Mouse (Mus musculus): ENCODE data around the gene St8sia1. TPM values are rescaled to one million over a fixed set of nuclear protein-coding genes. Genes with fewer than 3 reads are reported as not detected.

The St8sia1 gene
- polyA plus RNA-seq, 1 experiment, result not detected

DNA sequence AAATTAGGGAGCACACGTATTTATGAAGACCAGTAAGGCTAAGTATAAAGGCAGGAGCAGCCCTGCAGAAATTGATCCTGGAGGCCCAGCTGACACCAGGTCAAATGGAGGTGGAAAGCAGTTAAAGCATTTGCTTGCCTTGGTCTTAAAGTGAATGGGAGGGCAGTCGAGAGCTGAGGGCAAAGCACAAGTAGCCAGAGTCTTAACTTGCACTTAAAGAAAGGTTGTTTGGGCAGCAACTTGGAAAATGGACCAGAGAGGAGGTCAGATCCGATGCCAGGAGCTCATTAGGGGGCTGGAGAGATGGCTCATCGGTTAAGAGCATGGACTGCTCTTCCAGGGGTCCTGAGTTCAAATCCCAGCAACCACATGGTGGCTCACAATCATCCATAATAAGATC is 70.5 kb downstream of the St8sia1 start:
- no peaks in the 10 kb centered on the region for H3K4me1 ChIP-seq (ENCODE audit: control insufficient read depth, insufficient read depth, low read length)
- no peak overlapping the region for H3K4me3 ChIP-seq (ENCODE audit: insufficient read depth, low read depth, low read length)
- WGBS, result 80% methylated on average over 4 of the region's 4 CpGs
- H3K27ac ChIP-seq (ENCODE audit: insufficient read depth, low read depth, low read length), result no peak overlapping the region
- TF ChIP-seq POLR2A (IDR thresholded peaks at IDR 0.05; ENCODE audit: insufficient read depth, low read depth, low read length), result no peak
- no peak for TF ChIP-seq CTCF (IDR thresholded peaks at IDR 0.05; ENCODE audit: insufficient read depth, low read depth, low read length)

DNA sequence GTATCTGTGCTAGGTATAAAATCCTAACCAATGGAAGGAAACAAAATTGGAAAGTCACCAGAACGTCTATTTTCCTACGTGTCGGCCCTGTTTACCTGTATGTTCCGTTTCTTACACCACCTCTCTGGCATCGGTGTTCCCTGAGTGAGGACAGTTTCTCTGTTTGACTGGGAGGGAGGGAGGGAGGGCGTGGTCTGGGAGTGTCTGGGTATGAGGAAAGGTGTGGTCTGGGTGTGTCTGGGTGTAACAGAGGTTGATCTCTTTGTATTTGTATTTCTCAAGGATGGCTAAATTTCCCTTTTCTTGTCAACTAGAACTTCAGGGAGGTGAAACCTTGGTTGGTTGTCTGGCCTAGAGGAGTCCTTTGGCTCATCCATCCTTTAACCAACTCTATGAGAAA is 73.9 kb downstream of the St8sia1 start:
- WGBS, result 95% methylated on average over 6 of the region's 6 CpGs
- H3K27ac ChIP-seq (ENCODE audit: insufficient read depth, low read depth, low read length), result no peak overlapping the region
- H3K4me1 ChIP-seq (ENCODE audit: control insufficient read depth, insufficient read depth, low read length), result no peaks in the 10 kb centered on the region
- no peak for TF ChIP-seq CTCF (IDR thresholded peaks at IDR 0.05; ENCODE audit: insufficient read depth, low read depth, low read length)
- H3K4me3 ChIP-seq (ENCODE audit: insufficient read depth, low read depth, low read length), result no peak overlapping the region

DNA sequence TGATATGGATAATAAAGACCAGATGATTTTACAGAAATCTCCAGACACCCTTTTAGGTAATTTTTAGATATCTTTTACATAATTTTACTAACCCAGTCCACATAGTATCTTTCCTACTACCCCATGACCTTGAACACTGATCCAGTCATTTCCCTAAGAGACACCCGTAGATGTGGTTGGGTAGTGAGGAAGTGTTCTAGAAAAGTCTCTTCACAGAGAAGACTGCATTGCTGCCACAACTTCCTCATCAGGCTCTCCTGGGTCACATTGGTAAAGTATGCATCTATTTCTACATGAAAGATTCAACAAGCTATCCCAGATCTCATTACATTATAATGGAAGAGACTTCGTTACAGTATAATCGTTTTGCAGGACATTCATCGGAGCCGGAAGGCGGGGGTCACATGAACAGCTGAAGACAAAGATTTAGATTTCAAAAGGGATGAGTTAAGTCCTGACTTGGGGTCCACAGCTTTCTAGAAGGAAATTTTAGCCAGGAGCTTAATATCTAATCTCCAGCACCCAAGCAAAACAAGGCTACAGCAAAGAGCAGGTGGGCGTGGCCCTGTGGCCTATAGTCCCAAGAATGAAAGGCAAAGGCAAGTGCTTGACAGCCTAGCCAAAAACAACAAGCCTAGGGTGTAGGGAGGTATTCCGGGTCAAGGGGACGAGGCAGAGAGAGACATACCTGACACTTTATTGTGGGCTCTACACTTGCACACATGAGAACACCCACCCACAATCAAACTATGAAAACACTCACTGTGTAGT is 75.1 kb downstream of the St8sia1 start:
- H3K27ac ChIP-seq (ENCODE audit: insufficient read depth, low read depth, low read length), result no peak overlapping the region
- WGBS, result 92% methylated on average over 9 of the region's 9 CpGs
- no peak overlapping the region for H3K4me3 ChIP-seq (ENCODE audit: insufficient read depth, low read depth, low read length)
- H3K4me1 ChIP-seq (ENCODE audit: control insufficient read depth, insufficient read depth, low read length), result no peaks in the 10 kb centered on the region
- TF ChIP-seq CTCF (IDR thresholded peaks at IDR 0.05; ENCODE audit: insufficient read depth, low read depth, low read length) (no peak), POLR2A (IDR thresholded peaks at IDR 0.05; ENCODE audit: insufficient read depth, low read depth, low read length) (no peak)

DNA sequence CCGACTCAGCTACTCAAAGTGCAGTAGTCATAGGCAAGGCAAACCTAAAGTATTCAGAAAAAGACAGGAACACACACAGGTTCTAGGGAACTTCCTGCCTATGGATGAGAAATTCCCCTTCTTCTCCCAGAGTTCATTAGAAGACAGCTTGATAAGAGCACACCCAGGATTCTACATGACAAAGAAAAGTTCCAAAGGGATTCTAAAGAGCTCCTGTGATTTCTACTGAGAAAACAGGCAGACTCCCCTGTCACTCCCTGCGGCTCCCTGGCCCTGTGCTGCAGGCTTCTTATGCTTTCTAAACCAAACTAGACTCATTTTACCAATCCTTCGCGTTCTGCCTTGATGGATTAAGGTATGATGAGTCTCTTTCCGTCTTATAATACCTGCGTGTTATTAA is 75.9 kb downstream of the St8sia1 start:
- no peak overlapping the region for H3K4me3 ChIP-seq (ENCODE audit: insufficient read depth, low read depth, low read length)
- TF ChIP-seq POLR2A (IDR thresholded peaks at IDR 0.05; ENCODE audit: insufficient read depth, low read depth, low read length), result no peak
- no peak for TF ChIP-seq CTCF (IDR thresholded peaks at IDR 0.05; ENCODE audit: insufficient read depth, low read depth, low read length)
- no peaks in the 10 kb centered on the region for H3K4me1 ChIP-seq (ENCODE audit: control insufficient read depth, insufficient read depth, low read length)
- 92% methylated on average over 6 of the region's 6 CpGs for WGBS
- no peak overlapping the region for H3K27ac ChIP-seq (ENCODE audit: insufficient read depth, low read depth, low read length)

DNA sequence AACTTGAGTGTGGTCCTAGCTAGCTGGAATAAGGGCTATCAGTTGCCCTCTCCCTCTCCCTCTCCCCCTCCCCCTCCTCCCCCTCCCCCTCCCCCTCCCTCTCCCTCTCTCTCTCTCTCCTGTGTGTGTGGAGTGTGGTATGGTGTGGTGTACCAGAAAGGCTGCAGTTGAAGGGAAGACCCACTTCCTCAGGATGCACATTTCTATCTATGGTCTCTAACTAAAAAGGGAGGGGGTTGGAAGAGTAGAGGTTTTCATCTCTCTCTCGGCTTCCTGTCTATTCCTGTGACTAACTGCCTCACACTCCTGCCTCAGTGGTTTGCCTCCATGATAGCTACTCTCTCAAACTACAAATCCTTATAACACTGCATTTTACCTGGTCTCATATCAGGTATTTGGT is 76.9 kb downstream of the St8sia1 start:
- Histone ChIP-seq H3K27ac (ENCODE audit: insufficient read depth, low read depth, low read length) (no peak overlapping the region), H3K4me3 (ENCODE audit: insufficient read depth, low read depth, low read length) (no peak overlapping the region), H3K4me1 (ENCODE audit: control insufficient read depth, insufficient read depth, low read length) (no peaks in the 10 kb centered on the region; the same call in 1 of the 2 replicates)
- no peak for TF ChIP-seq POLR2A (IDR thresholded peaks at IDR 0.05; ENCODE audit: insufficient read depth, low read depth, low read length)
- no peak for TF ChIP-seq CTCF (IDR thresholded peaks at IDR 0.05; ENCODE audit: insufficient read depth, low read depth, low read length)
- WGBS, result 90% methylated on average over 1 of the region's 1 CpGs

DNA sequence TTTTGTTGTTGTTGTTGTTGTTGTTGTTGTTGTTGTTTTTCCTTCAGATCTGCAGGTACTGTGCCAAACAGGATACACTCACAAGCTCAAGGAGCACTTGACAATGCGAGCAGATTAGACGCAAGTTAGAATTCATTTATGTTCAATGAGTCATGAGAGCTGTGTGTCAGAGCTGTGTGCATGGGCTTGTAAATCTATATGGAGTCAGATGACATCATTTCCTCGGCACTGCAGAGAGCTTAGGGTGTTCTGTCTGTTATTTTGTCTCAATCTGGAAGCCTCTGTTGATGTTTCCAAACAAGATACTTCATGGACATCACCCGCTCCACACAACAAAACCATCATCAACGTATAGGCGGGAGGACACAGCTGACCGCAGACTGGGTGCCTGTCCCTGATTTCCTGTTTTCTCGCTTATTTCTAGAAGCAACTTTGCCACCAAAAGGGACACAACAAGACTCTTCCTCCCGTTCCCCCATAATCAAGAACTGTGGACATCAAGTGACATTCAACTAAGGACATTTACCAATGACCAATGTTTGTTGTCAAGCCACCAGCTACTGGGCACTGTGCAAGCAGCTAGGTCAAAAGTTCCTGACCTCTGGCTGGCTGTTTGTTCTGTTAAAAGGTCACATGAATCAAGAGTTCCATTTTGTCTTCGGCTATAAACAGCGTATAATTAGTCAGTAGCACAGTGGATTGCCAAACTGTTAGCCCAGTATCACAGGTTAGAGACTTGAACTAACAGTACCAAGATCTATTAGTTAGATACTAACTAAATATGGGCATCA is 78.7 kb downstream of the St8sia1 start:
- 91% methylated on average over 11 of the region's 11 CpGs for WGBS
- H3K4me1 ChIP-seq (ENCODE audit: control insufficient read depth, insufficient read depth, low read length), result no peaks in the 10 kb centered on the region; the same call in 1 of the 2 replicates
- TF ChIP-seq CTCF (IDR thresholded peaks at IDR 0.05; ENCODE audit: insufficient read depth, low read depth, low read length), result no peak
- TF ChIP-seq POLR2A (IDR thresholded peaks at IDR 0.05; ENCODE audit: insufficient read depth, low read depth, low read length), result no peak
- H3K4me3 ChIP-seq (ENCODE audit: insufficient read depth, low read depth, low read length), result no peak overlapping the region
- no peak overlapping the region for H3K27ac ChIP-seq (ENCODE audit: insufficient read depth, low read depth, low read length)

DNA sequence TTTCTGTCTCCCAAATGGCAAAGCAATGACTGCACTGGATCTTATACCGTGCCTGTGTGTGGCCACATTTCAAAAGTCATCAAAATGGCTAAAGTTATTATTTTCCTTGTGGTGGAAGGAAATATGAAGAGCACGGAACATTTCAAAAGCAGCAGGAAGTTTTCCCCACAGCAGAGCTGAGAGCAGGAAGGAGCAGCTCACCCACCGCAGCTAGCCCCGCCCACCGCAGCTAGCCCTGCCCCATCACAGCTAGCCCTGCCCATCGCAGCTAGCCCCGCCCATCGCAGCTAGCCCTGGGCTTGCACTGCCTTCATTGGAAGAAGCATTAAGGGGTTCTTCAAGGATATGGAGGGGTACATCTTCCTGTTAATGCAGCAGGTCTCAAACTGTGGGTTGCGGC is 80.1 kb downstream of the St8sia1 start:
- Histone ChIP-seq H3K4me3 (ENCODE audit: insufficient read depth, low read depth, low read length) (no peak overlapping the region), H3K4me1 (ENCODE audit: control insufficient read depth, insufficient read depth, low read length) (peaks cover 4% of the 10 kb centered on the region), H3K27ac (ENCODE audit: insufficient read depth, low read depth, low read length) (no peak overlapping the region)
- 65% methylated on average over 9 of the region's 9 CpGs for WGBS
- no peak for TF ChIP-seq CTCF (IDR thresholded peaks at IDR 0.05; ENCODE audit: insufficient read depth, low read depth, low read length)
- TF ChIP-seq POLR2A (IDR thresholded peaks at IDR 0.05; ENCODE audit: insufficient read depth, low read depth, low read length), result no peak

DNA sequence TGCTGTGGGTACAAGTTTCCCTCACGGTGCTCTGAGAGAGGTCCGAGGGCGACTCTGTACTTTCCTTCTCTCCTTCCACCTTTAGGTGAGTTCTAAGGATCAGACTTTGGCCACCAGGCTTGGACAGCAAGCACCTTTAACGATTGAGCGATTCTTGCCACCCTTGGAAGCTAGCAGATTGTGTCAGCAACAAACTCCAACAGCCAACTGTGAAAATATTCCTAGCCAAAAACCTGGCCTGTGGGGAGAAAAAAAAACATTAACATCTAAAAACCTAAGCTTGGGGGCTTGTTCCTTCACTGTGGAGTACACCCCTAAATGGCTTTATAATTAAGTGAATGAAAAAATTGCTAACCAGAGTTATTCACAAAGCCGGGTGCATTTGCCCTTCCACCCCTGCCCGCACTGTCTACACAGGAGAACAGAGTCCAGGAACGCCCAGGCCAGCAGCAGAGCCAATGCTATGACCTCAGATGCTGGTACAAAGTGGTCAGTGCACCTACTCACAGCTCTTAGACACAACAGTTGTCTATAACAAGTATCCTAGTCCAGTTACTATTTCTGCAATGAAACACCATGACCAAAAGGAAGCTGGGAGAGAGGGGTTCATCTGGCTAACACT is 83.3 kb downstream of the St8sia1 start:
- 89% methylated on average over 8 of the region's 8 CpGs for WGBS
- peaks cover 16% of the 10 kb centered on the region for H3K4me1 ChIP-seq (ENCODE audit: control insufficient read depth, insufficient read depth, low read length)
- H3K4me3 ChIP-seq (ENCODE audit: insufficient read depth, low read depth, low read length), result no peak overlapping the region
- H3K27ac ChIP-seq (ENCODE audit: insufficient read depth, low read depth, low read length), result no peak overlapping the region
- TF ChIP-seq POLR2A (IDR thresholded peaks at IDR 0.05; ENCODE audit: insufficient read depth, low read depth, low read length) (no peak), CTCF (IDR thresholded peaks at IDR 0.05; ENCODE audit: insufficient read depth, low read depth, low read length) (no peak)

Data from olfactory bulb, adult 2 months (tissue).